Mouse (Mus musculus): Measurements from ENCODE around the gene Arhgap15. TPM values are rescaled to one million over a fixed set of nuclear protein-coding genes. Genes with fewer than 3 reads are reported as not detected.

Gene Arhgap15
- total and polyA plus RNA-seq, 3 experiments = 16.6 to 40.3 (median 19.8) TPM

DNA sequence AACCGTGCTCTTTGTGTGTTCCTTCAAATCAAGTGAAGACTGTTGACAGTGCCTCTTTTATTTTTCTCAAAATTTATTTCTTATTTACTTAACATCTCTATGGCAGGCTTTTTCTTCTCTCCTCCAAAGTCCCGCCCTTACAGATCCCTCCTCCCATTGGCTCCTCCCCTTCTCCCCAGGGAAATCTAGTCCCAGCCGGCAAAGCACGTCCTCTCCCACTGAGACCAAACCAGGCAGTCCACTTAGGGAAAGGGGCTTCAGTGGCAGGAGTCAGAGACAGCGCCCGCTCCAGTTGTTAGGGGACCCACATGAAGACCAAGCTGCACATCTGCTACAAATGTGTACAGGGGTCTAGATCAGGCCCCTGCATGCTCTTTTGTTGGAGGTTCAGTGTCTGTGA, 569.8 kb downstream of the Arhgap15 start:
- no peak overlapping the region for H3K27ac ChIP-seq (ENCODE audit: insufficient read depth, low read depth)
- no peak overlapping the region for H3K4me3 ChIP-seq (replicated peaks in 1 of 3; ENCODE audit: low read depth in 2 of 3, low read length in 2 of 3, poor library complexity in 1 of 3)
- no peak for DNase-seq (ENCODE audit: extremely low read depth)
- H3K36me3 ChIP-seq (replicated peaks in 1 of 2; ENCODE audit: control insufficient read depth in 1 of 2, insufficient read depth in 1 of 2, low read length in 1 of 2) = no peaks in the 10 kb centered on the region
- dilution Hi-C loops (cut with MboI; ENCODE audit: extremely low pct_ligation_motif_present, extremely low pct_unique_long_range_greater_than_20kb, low sequenced_read_pairs) (no loop called here), in situ Hi-C loops (cut with MboI; ENCODE audit: low pct_ligation_motif_present, low pct_unique_long_range_greater_than_20kb, low sequenced_read_pairs) (no loop called here)
- no peaks in the 10 kb centered on the region for H3K27me3 ChIP-seq (replicated peaks)
- H3K4me1 ChIP-seq (ENCODE audit: control insufficient read depth in 1 of 2, insufficient read depth in 2 of 2) = no peaks in the 10 kb centered on the region
- H3K4me2 ChIP-seq (ENCODE audit: insufficient read depth, low read depth, poor library complexity, severe bottlenecking) = no peak overlapping the region
- no peaks in the 10 kb centered on the region for H3K9me3 ChIP-seq (replicated peaks; ENCODE audit: low read length)
- no peaks in the 10 kb centered on the region for H3K79me2 ChIP-seq (replicated peaks; ENCODE audit: control insufficient read depth, extremely low read depth, insufficient read depth, poor library complexity, severe bottlenecking)
- no peak overlapping the region for H3K9ac ChIP-seq (ENCODE audit: insufficient read depth, low read depth)
- TF ChIP-seq IRF4 (IDR thresholded peaks at IDR 0.05; ENCODE audit: low read depth, low read length) (no peak), RCOR1 (conservative IDR thresholded peaks at IDR 0.05; ENCODE audit: low read depth, low read length) (no peak), SIN3A (IDR thresholded peaks at IDR 0.05; ENCODE audit: low read length) (no peak), USF1 (IDR thresholded peaks at IDR 0.05; ENCODE audit: low read depth, low read length) (no peak), ZC3H11A (IDR thresholded peaks at IDR 0.05; ENCODE audit: low read depth, low read length) (no peak), BHLHE40 (IDR thresholded peaks at IDR 0.05; ENCODE audit: low read depth, low read length) (no peak), EP300 (IDR thresholded peaks at IDR 0.05; ENCODE audit: low read length) (no peak), MEF2A (IDR thresholded peaks at IDR 0.05; ENCODE audit: borderline replicate concordance, low read depth, low read length) (no peak), MYC (IDR thresholded peaks at IDR 0.05; ENCODE audit: low read depth, low read length) (no peak), KAT2A (IDR thresholded peaks at IDR 0.05; ENCODE audit: insufficient replicate concordance, low read length) (no peak), MAFK (IDR thresholded peaks at IDR 0.05; ENCODE audit: insufficient replicate concordance, low read length) (no peak), ZKSCAN1 (IDR thresholded peaks at IDR 0.05; ENCODE audit: borderline replicate concordance, low read depth, low read length) (no peak), POLR2AphosphoS2 (IDR thresholded peaks at IDR 0.05; ENCODE audit: low read depth, low read length) (no peak), ZNF384 (IDR thresholded peaks at IDR 0.05; ENCODE audit: low read depth, low read length) (no peak)

DNA sequence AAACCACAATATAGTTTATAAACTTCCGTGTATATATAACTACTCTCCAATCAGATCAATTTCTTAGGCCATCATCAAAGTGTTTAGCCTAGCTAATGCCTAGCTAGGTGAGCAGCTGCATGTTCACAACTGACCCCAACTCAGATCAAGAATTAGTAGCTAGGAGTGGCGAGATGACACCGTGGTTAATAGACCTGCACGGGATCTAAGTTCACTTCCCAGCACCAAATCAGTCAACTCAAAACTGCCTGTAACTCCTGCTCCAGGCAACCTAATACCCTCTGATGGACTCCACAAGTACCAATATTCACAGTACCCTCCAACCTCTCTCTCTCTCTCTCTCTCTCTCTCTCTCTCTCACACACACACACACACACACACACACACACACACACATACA, 570.9 kb downstream of the Arhgap15 start:
- DNase-seq (ENCODE audit: extremely low read depth) = no peak
- no peaks in the 10 kb centered on the region for H3K79me2 ChIP-seq (replicated peaks; ENCODE audit: control insufficient read depth, extremely low read depth, insufficient read depth, poor library complexity, severe bottlenecking)
- no peaks in the 10 kb centered on the region for H3K4me1 ChIP-seq (ENCODE audit: control insufficient read depth in 1 of 2, insufficient read depth in 2 of 2)
- no peaks in the 10 kb centered on the region for H3K9me3 ChIP-seq (replicated peaks; ENCODE audit: low read length)
- H3K4me2 ChIP-seq (ENCODE audit: insufficient read depth, low read depth, poor library complexity, severe bottlenecking) = no peak overlapping the region
- peaks cover 0 to 5% of the 10 kb centered on the region in 2 experiments for H3K36me3 ChIP-seq (replicated peaks in 1 of 2; ENCODE audit: control insufficient read depth in 1 of 2, insufficient read depth in 1 of 2, low read length in 1 of 2)
- H3K27me3 ChIP-seq (replicated peaks) = no peaks in the 10 kb centered on the region
- no peak overlapping the region for H3K4me3 ChIP-seq (replicated peaks in 1 of 3; ENCODE audit: low read depth in 2 of 3, low read length in 2 of 3, poor library complexity in 1 of 3)
- dilution Hi-C loops (cut with MboI; ENCODE audit: extremely low pct_ligation_motif_present, extremely low pct_unique_long_range_greater_than_20kb, low sequenced_read_pairs) = no loop called here
- H3K9ac ChIP-seq (ENCODE audit: insufficient read depth, low read depth) = no peak overlapping the region
- TF ChIP-seq POLR2AphosphoS2 (IDR thresholded peaks at IDR 0.05; ENCODE audit: low read depth, low read length) (no peak), CTCF (conservative IDR thresholded peaks at IDR 0.05 in 1 of 2, IDR thresholded peaks at IDR 0.05 in 1 of 2; ENCODE audit: low read depth in 2 of 2, low read length in 2 of 2) (no peak), USF2 (conservative IDR thresholded peaks at IDR 0.05; ENCODE audit: low read depth, low read length) (no peak), SMC3 (IDR thresholded peaks at IDR 0.05; ENCODE audit: low read depth, low read length) (no peak), UBTF (IDR thresholded peaks at IDR 0.05; ENCODE audit: low read depth, low read length) (no peak), MAZ (IDR thresholded peaks at IDR 0.05; ENCODE audit: low read depth, low read length) (no peak), NRF1 (IDR thresholded peaks at IDR 0.05; ENCODE audit: low read depth, low read length) (no peak), MEF2A (IDR thresholded peaks at IDR 0.05; ENCODE audit: borderline replicate concordance, low read depth, low read length) (no peak), JUND (conservative IDR thresholded peaks at IDR 0.05; ENCODE audit: low read depth, low read length) (no peak), CHD1 (IDR thresholded peaks at IDR 0.05; ENCODE audit: low read depth, low read length) (no peak), ZMIZ1 (IDR thresholded peaks at IDR 0.05; ENCODE audit: low read depth, low read length) (no peak), E2F4 (IDR thresholded peaks at IDR 0.05; ENCODE audit: insufficient replicate concordance, low read depth, low read length) (no peak)
- no peak overlapping the region for H3K27ac ChIP-seq (ENCODE audit: insufficient read depth, low read depth)
- in situ Hi-C loops (cut with MboI; ENCODE audit: low pct_ligation_motif_present, low pct_unique_long_range_greater_than_20kb, low sequenced_read_pairs) = no loop called here

Measured in CH12.LX (cell line).